Mouse (Mus musculus) heart, postnatal 36 days (tissue): ENCODE results near the gene Zg16. TPM values are rescaled to one million over a fixed set of nuclear protein-coding genes. Genes with fewer than 3 reads are reported as not detected.

Experiments
- DNase-seq, 2 experiments: peaks; one replicate each; pipeline ENCODE4 v3.0.0; 2021 to 2022
- intact Hi-C: fragments of 180-260 bp; cut with DNase I; formaldehyde crosslinking; loops from one replicate; pipeline ENCODE4 v1.15.1; 2025
- total RNA-seq, 2 experiments: library from RNA; stranded (reverse); gene quantifications; 2 replicates each; pipeline ENCODE4 v1.2.3; 2021

The Zg16 gene
- total RNA-seq, 2 experiments from 2014 or later, result not detected

DNA sequence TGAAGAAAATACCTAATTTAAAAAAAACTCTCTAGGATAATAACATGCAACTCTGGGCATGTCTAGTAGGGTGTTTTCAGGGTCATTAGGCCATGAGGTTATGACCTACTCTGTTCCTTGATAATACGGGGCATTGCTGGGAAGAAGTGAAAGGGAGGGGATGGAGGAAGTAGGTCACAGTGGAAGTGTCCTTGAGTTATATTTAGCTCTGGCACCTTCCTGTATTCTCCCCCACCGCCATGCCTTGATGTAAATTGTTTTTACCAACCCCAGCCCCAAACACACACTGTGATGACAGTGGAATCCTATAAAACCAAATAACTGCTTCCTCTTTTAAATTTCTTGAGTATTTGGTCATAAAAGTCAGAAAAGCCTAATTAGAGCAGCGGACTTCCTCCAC, 7.1 kb downstream of the Zg16 start:
- intact Hi-C loops, result no loop called here
- DNase-seq, result no peak

DNA sequence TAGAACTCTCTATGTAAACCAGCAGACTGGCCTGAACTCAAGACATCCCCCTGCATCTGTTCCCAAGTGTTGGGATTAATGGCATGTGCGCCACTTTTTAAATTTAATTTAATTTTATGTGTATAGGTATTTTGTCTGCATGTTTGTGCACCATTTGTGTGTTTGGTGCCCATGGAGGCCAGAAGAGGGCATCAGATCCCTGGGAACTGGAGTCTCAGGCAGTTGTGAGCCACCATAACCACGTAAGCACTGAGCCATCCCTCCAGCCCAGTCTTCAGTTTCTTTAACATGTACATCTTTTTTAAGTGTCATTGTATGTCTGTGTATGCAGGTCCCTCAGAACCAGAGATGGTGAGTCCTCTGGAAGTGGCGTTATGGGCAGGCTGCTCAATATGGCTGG, 9.4 kb downstream of the Zg16 start:
- no peak for DNase-seq
- intact Hi-C loops, result no loop called here

DNA sequence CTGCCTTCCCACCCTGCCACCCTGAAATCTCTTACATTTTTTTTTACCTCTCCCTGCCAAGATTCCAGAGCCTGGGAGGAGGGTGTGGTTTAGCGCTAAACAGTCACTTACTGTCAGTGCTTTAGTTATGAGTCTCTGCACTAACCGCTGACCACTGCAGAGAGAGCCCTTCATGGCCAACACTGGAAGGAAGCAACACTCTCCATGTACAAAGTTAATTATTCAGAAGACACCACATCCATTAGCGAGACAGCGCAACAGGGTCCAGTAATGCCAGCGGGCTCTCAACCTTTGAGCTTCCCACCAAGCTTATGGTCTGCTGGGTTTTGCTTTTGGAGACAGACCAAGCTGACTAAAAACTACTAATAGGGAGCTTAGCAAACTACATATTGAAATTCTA, 10.9 kb downstream of the Zg16 start:
- intact Hi-C loops, result no loop called here

GRCm38 (mm10) chr7:127073221-127073620, 13.9 kb downstream of the Zg16 start:
- no peak for DNase-seq
- intact Hi-C loops, result no loop called here

More for the DNA sequence above, 10.9 kb downstream of the Zg16 start:
- DNase-seq, result no peak

GRCm38 (mm10) chr7:127070871-127071413, 16.2 kb downstream of the Zg16 start:
- intact Hi-C loops, result no loop called here
- DNase-seq, result no peak

DNA sequence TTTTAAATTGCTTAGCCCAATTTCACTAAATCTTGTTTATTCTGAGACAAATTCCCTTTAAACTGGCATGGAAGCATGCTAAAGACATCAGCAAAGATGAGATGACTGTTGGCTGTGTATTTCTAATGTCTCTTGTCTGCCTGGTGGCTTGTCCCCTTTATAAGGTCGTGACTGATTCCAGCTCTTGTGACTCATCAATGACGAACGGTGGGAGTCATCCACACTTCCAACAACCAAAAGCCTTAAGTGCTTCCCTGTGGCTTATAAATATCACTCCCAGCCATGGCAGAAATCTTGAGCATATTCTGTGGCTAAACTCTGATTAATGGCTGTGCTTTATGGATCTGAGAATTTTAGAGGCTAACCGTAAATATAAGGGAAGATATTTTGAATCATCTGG, 20.8 kb downstream of the Zg16 start:
- intact Hi-C loops, result no loop called here
- DNase-seq, result no peak

- intact Hi-C loops, result no loop called here
These were observed 21.6 kb downstream of the Zg16 start for GRCm38 (mm10) chr7:127065538-127065937.

GRCm38 (mm10) chr7:127055026-127055585, 32.0 kb downstream of the Zg16 start:
- intact Hi-C loops, result no loop called here
- DNase-seq, result no peak

More at GRCm38 (mm10) chr7:127065538-127065937, 21.6 kb downstream of the Zg16 start:
- no peak for DNase-seq

- peak; percentile 93 to 95 for DNase-seq
- intact Hi-C loops, result loop anchor here (5.0 kb wide), 1 partner anchor 155 kb away; the partner anchor contains the start of gene Cd2bp2
These were observed 45.1 kb downstream of the Zg16 start, which contains the start of gene Kif22 for GRCm38 (mm10) chr7:127041851-127042672. Gene Kif22, minus strand, starts transcription at chr7:127042471.

GRCm38 (mm10) chr7:127031244-127031643, 55.9 kb downstream of the Zg16 start:
- no peak for DNase-seq
- intact Hi-C loops, result no loop called here

GRCm38 (mm10) chr7:127030172-127030571, 57.0 kb downstream of the Zg16 start:
- DNase-seq, result no peak
- intact Hi-C loops, result no loop called here

DNA sequence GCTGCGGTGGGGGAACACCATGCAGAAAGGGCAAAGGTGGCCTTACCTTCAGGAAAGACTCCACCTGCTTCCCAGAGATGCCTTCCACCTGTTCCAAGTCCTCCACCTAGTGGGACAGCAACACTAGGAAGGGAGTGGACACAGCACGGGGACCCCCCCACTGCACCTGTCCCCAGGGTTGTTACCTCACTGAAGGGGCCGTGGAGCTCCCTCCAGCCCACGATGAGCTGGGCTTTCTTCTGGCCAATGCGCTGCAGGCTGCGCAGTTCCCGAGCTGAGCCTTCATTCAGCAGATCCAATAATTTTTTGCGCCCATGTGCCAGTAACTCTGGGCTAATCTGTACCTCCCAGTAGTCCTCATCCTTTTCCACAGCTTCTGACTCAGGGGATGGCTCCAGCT, 59.2 kb downstream of the Zg16 start:
- intact Hi-C loops, result loop anchor here (5.0 to 10.0 kb wide), 2 partner anchors 131 to 447 kb away; partner anchors contain the start of gene Fbrs

DNA sequence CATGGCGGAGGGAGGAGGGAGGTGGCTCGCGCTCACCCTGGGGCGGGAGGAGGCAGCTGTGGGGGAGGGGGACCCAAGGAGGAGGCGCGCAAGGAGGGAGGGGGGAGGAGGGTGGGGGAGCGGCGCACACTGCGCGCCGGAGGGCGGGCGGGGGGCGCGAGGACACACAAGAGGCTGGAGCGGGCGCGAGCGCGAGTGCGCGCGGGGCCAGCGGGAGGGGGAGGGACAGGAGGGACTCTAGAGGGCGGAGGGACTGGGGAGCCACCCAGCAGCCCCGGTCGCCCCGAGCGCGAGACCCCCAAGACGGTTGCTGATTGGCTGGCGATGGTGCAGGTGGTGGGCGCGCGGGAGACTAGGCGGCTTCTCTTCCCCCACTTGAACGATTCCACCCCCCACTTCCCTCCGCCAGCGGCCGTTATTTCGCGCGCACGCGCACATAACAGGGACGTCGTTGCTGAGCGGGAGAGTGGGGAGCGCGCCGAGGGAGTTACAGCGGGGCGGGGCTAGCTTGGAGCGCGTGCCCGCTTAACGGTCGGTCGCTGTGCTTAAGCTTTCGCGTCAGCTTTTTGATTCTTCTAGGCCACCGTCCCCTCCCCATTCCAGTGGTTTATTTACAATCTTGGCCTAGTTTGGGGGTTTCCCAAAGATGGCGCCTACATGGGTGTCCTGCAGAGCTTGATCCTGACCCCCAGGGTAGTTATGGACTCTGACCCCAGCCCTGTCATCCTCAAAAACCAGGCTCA, 60.0 kb downstream of the Zg16 start, which contains the start of gene Maz:
Gene Maz, minus strand, starts transcription at position 54 of the 743 bp plus-strand sequence.
- peak; percentile 99 to 100 for DNase-seq
- intact Hi-C loops, result loop anchor here (5.0 to 10.0 kb wide), 2 partner anchors 130 to 448 kb away; partner anchors contain the start of gene Fbrs

More for the DNA sequence above, 59.2 kb downstream of the Zg16 start:
- DNase-seq, result no peak

DNA sequence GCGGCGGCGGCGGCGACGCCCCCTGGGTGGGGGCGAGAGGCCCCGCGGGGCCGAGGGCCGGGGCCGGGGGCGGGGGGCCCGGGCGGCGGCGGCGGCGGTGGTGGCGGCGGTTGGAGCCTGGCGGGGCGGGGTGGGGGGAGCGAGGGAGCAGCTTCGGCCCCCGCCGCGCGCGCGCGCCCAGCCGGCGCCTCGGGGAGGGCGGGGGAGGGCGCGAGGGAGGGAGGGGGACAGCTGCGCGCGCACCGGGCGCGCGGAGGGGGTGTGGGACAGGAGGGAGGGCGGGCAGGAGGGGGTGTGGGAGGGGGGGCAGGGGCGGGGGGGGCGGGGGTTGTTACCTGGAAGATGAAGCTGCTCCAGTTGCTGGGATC, 60.5 kb downstream of the Zg16 start:
- peak in 1 of 2 experiments; percentile 77 for DNase-seq
- intact Hi-C loops, result loop anchor here (5.0 to 10.0 kb wide), 2 partner anchors 129 to 448 kb away; partner anchors contain the start of gene Fbrs

DNA sequence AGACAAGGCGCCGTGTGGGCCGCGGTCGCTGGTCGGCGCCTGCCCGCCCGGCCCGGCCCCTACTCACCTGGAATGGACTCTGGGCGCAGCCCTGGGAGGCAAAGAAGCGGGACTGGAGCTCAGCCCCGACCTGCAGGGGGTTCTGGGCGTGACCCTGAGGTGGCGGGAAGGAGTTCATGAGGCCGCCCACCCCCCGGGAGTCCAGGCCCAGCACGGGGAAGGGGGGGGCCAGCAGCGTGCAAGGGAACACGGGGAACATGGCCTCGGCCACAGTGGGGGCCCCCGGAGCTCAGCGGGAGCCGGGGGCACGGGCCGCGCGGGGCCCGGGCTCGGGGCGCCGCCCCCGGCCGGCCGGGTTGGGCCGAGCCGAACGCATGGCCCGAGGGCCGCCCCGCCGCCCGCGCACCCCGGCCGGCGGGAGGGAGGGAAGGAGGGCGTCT, 60.9 kb downstream of the Zg16 start:
- peak; percentile 60 to 78 for DNase-seq
- intact Hi-C loops, result loop anchor here (5.0 to 10.0 kb wide), 2 partner anchors 129 to 449 kb away; partner anchors contain the start of gene Fbrs

- intact Hi-C loops, result loop anchor here (1.0 to 10.0 kb wide), 3 partner anchors 8 to 449 kb away; partner anchors contain the start of genes Fbrs and Pagr1a
- DNase-seq, result peak; percentile 50 to 59
These were observed 61.5 kb downstream of the Zg16 start for GRCm38 (mm10) chr7:127025556-127026160.

DNA sequence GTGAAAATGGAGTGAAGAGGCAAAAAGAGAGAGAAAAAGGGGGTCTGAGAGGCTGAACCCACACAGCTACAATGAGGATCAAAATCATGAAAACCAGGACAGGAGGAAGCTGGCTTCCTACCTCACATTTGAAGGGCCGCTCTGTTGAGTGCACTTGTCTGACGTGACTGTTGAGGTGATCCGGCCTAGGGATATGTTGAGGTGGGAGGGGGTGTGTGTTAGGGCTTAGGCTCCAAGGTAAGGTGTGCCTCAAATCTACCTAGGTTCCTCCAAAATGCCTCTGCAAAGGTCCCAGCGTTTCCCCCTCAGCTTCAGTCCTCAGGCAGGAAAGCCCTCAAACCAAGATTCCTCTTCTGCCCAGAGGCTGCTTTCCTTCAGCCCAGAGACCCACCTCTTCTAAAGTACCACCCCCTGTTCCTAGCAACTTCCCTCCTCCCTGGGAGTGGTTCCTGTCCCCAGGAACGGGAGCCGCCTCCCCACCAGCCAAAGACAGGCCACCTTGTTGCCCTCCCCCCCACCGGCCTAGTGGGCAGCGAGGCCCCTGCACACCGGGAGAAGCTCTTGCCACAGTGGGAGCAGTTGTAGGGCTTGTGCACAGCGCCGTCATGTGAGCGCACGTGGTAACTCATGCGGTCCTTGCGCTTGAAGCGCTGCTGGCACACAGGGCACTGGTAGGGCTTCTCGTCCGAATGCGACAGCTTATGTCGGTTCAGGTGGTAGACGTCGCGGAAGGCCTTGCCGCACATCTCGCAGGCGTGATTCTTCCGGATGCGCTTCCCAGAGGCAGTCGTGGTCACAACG, 62.2 kb downstream of the Zg16 start:
- intact Hi-C loops, result loop anchor here (1.0 to 10.0 kb wide), 3 partner anchors 8 to 450 kb away; partner anchors contain the start of genes Fbrs and Pagr1a
- peak; percentile 70 to 83 for DNase-seq

DNA sequence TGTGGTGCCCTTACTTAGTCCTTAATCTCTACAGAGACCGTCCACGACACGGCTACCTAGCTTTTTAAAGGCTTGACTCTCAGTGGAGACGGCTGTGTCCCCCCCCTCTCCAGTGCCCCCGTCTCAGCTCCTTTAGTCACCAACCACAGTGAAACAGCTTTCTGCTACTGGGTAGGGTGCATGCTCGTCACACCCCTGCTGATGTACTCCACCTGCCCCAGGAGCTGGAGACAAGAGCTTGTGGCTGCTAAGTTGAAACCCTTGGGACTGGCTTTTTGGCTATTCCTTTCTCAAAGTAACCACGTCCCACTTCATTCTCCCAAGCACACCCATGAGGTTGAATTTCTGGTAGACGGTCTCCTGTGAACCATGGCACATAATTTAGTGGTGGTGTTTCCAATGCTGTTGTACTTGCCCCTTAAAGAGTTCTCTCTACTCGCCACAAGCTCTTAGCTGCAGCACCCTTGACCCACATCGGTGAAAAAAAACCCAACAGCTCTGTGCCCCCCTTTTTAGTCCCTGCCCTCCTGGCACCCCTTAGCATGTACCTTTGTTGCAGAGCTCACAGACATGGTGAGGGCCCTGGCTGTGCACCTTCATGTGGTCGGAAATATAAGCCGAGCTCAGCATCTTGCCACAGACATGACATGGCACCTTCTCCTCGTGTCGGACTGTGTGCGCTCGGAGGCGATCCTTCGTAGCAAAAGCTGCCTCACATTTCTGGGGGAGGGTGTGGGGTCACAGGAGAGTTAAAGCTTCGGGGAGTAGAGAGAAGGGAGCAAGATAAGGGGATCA, 63.0 kb downstream of the Zg16 start:
- intact Hi-C loops, result loop anchor here (10.0 kb wide), 1 partner anchor 451 kb away; the partner anchor contains the start of gene Fbrs

More for the DNA sequence above, 63.0 kb downstream of the Zg16 start:
- no peak for DNase-seq
